Mouse (Mus musculus) C2C12 (cell line): Measurements from ENCODE around the gene Rab11b.

Source experiments
- CTCF ChIP-seq: IDR thresholded peaks from one replicate; pipeline ENCODE4 v1.5.1; 2011; ENCODE audit not compliant: control insufficient read depth, insufficient read depth, insufficient read length
- FOSL1 ChIP-seq: IDR thresholded peaks from one replicate; pipeline ENCODE4 v1.8.0; 2011; ENCODE audit warnings: mild to moderate bottlenecking, low read length; ENCODE audit not compliant: poor library complexity, insufficient read depth, severe bottlenecking
- MAX ChIP-seq: IDR thresholded peaks from one replicate; pipeline ENCODE4 v1.6.1; 2011; ENCODE audit warnings: mild to moderate bottlenecking, control low read depth
- MYOD1 ChIP-seq: IDR thresholded peaks from one replicate; pipeline ENCODE4 v1.6.1; 2011; ENCODE audit warnings: low read depth; ENCODE audit not compliant: control insufficient read depth, insufficient read length
- USF1 ChIP-seq: IDR thresholded peaks from one replicate; pipeline ENCODE4 v1.6.1; 2011; ENCODE audit warnings: low read depth, mild to moderate bottlenecking, control low read depth, moderate library complexity

GRCm38 (mm10) chr17:33783408-33783807 is 23.1 kb upstream of the Rab11b start:
- TF ChIP-seq FOSL1 (peak; percentile 39), CTCF (no peak), MYOD1 (peak; percentile 82), MAX (peak; percentile 98), USF1 (no peak)
